Mouse (Mus musculus) forebrain, embryonic 13.5 days (tissue): ENCODE results near the gene Thoc5. TPM values are rescaled to one million over a fixed set of nuclear protein-coding genes. Genes with fewer than 3 reads are reported as not detected.

Experiments
- ATAC-seq: fragments of 200-750 bp; cut with Nextera tagmentation; 2 replicates; pipeline ENCODE4 v1.8.0; 2017
- H3K27ac ChIP-seq: fragments of 300-500 bp; sonication (generic); 2 replicates; pipeline ENCODE4 v1.5.1; 2015; ENCODE audit warnings: inconsistent platforms, mild to moderate bottlenecking, moderate library complexity
- H3K27me3 ChIP-seq: fragments of 300-500 bp; sonication (generic); 2 replicates; pipeline ENCODE4 v1.6.1; 2015; ENCODE audit warnings: mild to moderate bottlenecking, inconsistent platforms
- H3K36me3 ChIP-seq: fragments of 300-500 bp; sonication (generic); 2 replicates; pipeline ENCODE4 v1.6.1; 2015; ENCODE audit warnings: mild to moderate bottlenecking, inconsistent platforms; ENCODE audit not compliant: poor library complexity, severe bottlenecking
- H3K4me1 ChIP-seq: fragments of 300-500 bp; sonication (generic); 2 replicates; pipeline ENCODE4 v1.6.1; 2015; ENCODE audit warnings: inconsistent platforms
- H3K4me2 ChIP-seq: fragments of 300-500 bp; sonication (generic); 2 replicates; pipeline ENCODE4 v1.6.1; 2015; ENCODE audit warnings: inconsistent platforms, mild to moderate bottlenecking, moderate library complexity
- H3K4me3 ChIP-seq: fragments of 300-500 bp; sonication (generic); 2 replicates; pipeline ENCODE4 v1.5.1; 2015; ENCODE audit warnings: mild to moderate bottlenecking, inconsistent platforms
- H3K9ac ChIP-seq: fragments of 300-500 bp; sonication (generic); 2 replicates; pipeline ENCODE4 v1.6.1; 2015; ENCODE audit warnings: mild to moderate bottlenecking, inconsistent platforms
- H3K9me3 ChIP-seq: fragments of 300-500 bp; sonication (generic); replicated peaks from 2 replicates; pipeline ENCODE4 v1.6.1; 2016; ENCODE audit warnings: inconsistent platforms
- WGBS: fragments of 180-500 bp; shearing (Covaris S2); methylation state at CpG from one replicate; pipeline ENCODE4 v1.1.7; 2015; 5-methylcytosine and 5-hydroxymethylcytosine counted together
- polyA plus RNA-seq: library from polyadenylated mRNA; unstranded; fragments of >200 nt; fragmentation: Nextera tagmentation; extraction: Ambion mirVana; gene quantifications from 2 replicates; pipeline ENCODE4 v1.2.1, GENCODE M21; 2015

The Thoc5 gene
- polyA plus RNA-seq, 1 experiment from 2014 or later = 59.1 TPM

DNA sequence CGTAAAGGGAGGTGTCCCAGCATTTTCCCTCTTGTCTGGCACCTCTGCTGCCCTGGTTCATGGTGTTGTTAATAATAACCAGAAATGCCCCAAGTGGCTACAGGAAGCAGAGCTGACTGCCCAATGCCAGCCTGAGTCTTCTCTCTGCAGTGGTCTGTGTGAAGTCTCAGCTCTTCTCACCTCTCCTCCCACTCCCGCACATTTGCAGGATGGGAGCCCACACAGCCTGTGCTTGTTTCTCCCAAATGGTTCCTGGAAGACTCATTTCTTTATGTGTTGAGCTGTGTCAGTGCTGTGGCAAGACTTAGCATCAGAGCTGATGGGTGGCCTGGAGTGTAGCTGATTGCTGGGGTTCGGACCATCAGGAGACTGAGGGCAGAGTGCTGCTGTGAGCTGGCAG is 32.1 kb downstream of the Thoc5 start:
- Histone ChIP-seq H3K36me3 (peaks cover 91% of the 10 kb centered on the region), H3K4me2 (no peak overlapping the region), H3K9me3 (no peaks in the 10 kb centered on the region), H3K4me3 (no peak overlapping the region), H3K4me1 (peaks cover 12% of the 10 kb centered on the region), H3K27ac (no peak overlapping the region), H3K9ac (no peak overlapping the region), H3K27me3 (no peaks in the 10 kb centered on the region)
- WGBS = 93% methylated on average over 3 of the region's 3 CpGs
- ATAC-seq = no peak

- H3K36me3 ChIP-seq = peaks cover 59% of the 10 kb centered on the region
- ATAC-seq = no peak; the same call in 1 of the 2 replicates
- no peaks in the 10 kb centered on the region for H3K9me3 ChIP-seq
Measured at GRCm38 (mm10) chr11:4931009-4931601, 36.0 kb downstream of the Thoc5 start.

DNA sequence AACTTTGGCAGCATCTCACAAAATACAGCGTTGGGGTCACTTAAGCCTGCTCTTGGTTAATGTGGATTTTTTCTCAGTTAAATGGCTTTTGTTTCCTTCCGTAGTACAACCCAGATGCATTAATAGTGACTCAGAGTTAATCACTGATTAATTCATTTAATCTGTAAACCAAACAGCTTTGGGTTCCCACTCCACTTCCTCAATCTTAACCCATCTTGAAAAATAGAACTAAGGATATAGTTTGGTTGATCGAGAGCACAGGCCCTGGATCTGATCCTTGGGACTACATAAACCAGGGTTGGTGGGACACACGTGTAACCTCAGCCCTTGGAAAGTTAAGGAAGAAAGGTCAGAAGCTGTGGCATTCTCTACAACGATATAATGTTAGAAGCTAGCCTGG is 41.1 kb downstream of the Thoc5 start:
- no peak overlapping the region for H3K9ac ChIP-seq
- H3K4me2 ChIP-seq = no peak overlapping the region
- no peak for ATAC-seq
- H3K4me3 ChIP-seq = no peak overlapping the region
- 85% methylated on average over 5 of the region's 5 CpGs for WGBS
- no peaks in the 10 kb centered on the region for H3K27me3 ChIP-seq
- no peak overlapping the region for H3K27ac ChIP-seq
- H3K4me1 ChIP-seq = peaks cover 2% of the 10 kb centered on the region
- H3K9me3 ChIP-seq = no peaks in the 10 kb centered on the region
- peaks cover 11% of the 10 kb centered on the region; the same call in 1 of the 2 replicates for H3K36me3 ChIP-seq

More at GRCm38 (mm10) chr11:4931009-4931601, 36.0 kb downstream of the Thoc5 start:
- WGBS = 24% methylated on average over 1 of the region's 1 CpGs
- Histone ChIP-seq H3K4me3 (no peak overlapping the region), H3K27me3 (no peaks in the 10 kb centered on the region), H3K4me2 (no peak overlapping the region), H3K27ac (peak overlapping the region; percentile 48), H3K9ac (no peak overlapping the region), H3K4me1 (peaks cover 12% of the 10 kb centered on the region)

- 37% methylated on average over 12 of the region's 13 CpGs for WGBS
- Histone ChIP-seq H3K4me2 (peak overlapping the region; percentile 78), H3K4me1 (peaks cover 35% of the 10 kb centered on the region), H3K27me3 (peaks cover 70% of the 10 kb centered on the region), H3K9ac (peak overlapping the region; percentile 71; the same call in 1 of the 2 replicates), H3K4me3 (peak overlapping the region; percentile 58), H3K36me3 (no peaks in the 10 kb centered on the region), H3K27ac (no peak overlapping the region), H3K9me3 (no peaks in the 10 kb centered on the region)
- 0 out of 2 replicates have a peak, but pooled peaks have one; percentile 19 for ATAC-seq
Measured at GRCm38 (mm10) chr11:4946530-4946929, 51.4 kb downstream of the Thoc5 start.

GRCm38 (mm10) chr11:4946947-4947812 is 52.1 kb downstream of the Thoc5 start:
- peak overlapping the region; percentile 77 for H3K27ac ChIP-seq
- peaks cover 76% of the 10 kb centered on the region for H3K27me3 ChIP-seq
- ATAC-seq = peak; percentile 89
- peak overlapping the region; percentile 71 for H3K9ac ChIP-seq
- peak overlapping the region; percentile 78 for H3K4me2 ChIP-seq
- H3K9me3 ChIP-seq = no peaks in the 10 kb centered on the region
- WGBS = under 1% methylated on average over 100 of the region's 120 CpGs
- peak overlapping the region; percentile 58 for H3K4me3 ChIP-seq
- no peaks in the 10 kb centered on the region for H3K36me3 ChIP-seq
- H3K4me1 ChIP-seq = peaks cover 35% of the 10 kb centered on the region

DNA sequence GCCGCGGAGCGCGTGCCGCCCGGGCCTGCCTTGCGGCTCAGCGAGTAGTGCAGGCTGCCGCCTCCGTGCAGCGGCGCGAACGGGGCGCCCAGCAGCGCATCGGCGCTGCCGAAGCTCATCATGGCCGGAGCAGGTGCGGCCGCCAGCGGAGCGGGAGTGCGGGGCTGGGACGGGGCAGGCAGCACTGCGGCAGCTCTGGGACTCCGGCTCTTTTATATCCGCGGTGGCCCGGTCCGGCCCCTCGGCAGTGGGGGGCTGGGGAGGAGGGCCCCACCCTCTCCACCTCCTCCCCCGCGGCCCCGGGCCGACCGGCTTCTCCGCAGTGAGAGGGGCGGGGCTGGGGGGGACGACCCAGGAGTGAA is 52.7 kb downstream of the Thoc5 start, which contains the start of gene Nefh:
TSS of gene Nefh (minus strand) at position 252 of the 362 bp plus-strand sequence.
- peak within 1 kb of the TSS; percentile 77 for H3K27ac ChIP-seq
- H3K36me3 ChIP-seq = no peaks in the 10 kb centered on the region
- peaks cover 82% of the 10 kb centered on the region for H3K27me3 ChIP-seq
- peak within 1 kb of the TSS; percentile 71 for H3K9ac ChIP-seq
- peak; percentile 58 for ATAC-seq
- H3K4me1 ChIP-seq = peaks cover 35% of the 10 kb centered on the region
- peak within 1 kb of the TSS; percentile 58 for H3K4me3 ChIP-seq
- peak within 1 kb of the TSS; percentile 78 for H3K4me2 ChIP-seq
- H3K9me3 ChIP-seq = no peaks in the 10 kb centered on the region
- under 1% methylated on average over 20 of the region's 41 CpGs for WGBS

- no peaks in the 10 kb centered on the region for H3K36me3 ChIP-seq
- WGBS = 24% methylated on average over 8 of the region's 8 CpGs
- H3K27ac ChIP-seq = no peak overlapping the region
- peaks cover 40% of the 10 kb centered on the region for H3K4me1 ChIP-seq
- H3K4me3 ChIP-seq = peak overlapping the region; percentile 58
- no peak for ATAC-seq
- H3K27me3 ChIP-seq = peaks cover 92% of the 10 kb centered on the region
- H3K4me2 ChIP-seq = peak overlapping the region; percentile 78
- no peak overlapping the region for H3K9ac ChIP-seq
- H3K9me3 ChIP-seq = no peaks in the 10 kb centered on the region
Measured at GRCm38 (mm10) chr11:4948792-4949191, 53.7 kb downstream of the Thoc5 start.

GRCm38 (mm10) chr11:4949256-4950044 is 54.3 kb downstream of the Thoc5 start:
- Histone ChIP-seq H3K4me3 (peak overlapping the region; percentile 58), H3K4me1 (peaks cover 43% of the 10 kb centered on the region), H3K9me3 (no peaks in the 10 kb centered on the region), H3K27ac (no peak overlapping the region), H3K4me2 (peak overlapping the region; percentile 78), H3K9ac (no peak overlapping the region), H3K27me3 (peaks cover 97% of the 10 kb centered on the region), H3K36me3 (no peaks in the 10 kb centered on the region)
- no peak for ATAC-seq
- 6% methylated on average over 23 of the region's 23 CpGs for WGBS

DNA sequence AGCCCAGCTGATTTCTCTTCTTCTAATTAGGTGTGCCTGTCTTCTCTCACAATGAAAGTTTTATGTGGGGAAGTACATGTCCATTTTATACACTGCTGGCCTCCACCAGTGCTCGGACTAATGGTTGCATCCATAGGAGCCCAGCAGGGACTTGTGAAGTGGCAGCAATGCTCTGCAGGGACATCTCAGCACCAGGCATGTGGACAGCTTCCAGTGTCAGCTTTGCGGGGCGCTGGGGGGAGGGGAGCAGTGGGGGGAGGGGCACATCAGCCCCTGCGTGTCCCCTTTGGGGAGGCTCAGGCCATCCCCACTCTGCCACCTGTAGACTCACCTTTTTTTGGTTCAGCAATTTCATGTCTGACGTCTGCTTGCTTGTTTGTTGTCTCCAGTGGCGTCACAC is 58.3 kb downstream of the Thoc5 start:
- Histone ChIP-seq H3K9ac (0 out of 2 replicates have a peak overlapping the region, but pooled peaks have one; percentile 26), H3K27me3 (peaks cover 66% of the 10 kb centered on the region), H3K9me3 (no peaks in the 10 kb centered on the region), H3K4me2 (0 out of 2 replicates have a peak overlapping the region, but pooled peaks have one; percentile 10), H3K4me3 (no peak overlapping the region), H3K4me1 (peaks cover 24% of the 10 kb centered on the region), H3K36me3 (no peaks in the 10 kb centered on the region), H3K27ac (no peak overlapping the region)
- 5% methylated on average over 6 of the region's 6 CpGs for WGBS
- ATAC-seq = no peak

GRCm38 (mm10) chr11:4953918-4954317 is 58.8 kb downstream of the Thoc5 start:
- no peak overlapping the region for H3K4me3 ChIP-seq
- H3K36me3 ChIP-seq = no peaks in the 10 kb centered on the region
- no peak overlapping the region for H3K27ac ChIP-seq
- no peaks in the 10 kb centered on the region for H3K9me3 ChIP-seq
- ATAC-seq = no peak
- H3K4me1 ChIP-seq = peaks cover 19% of the 10 kb centered on the region
- H3K4me2 ChIP-seq = 0 out of 2 replicates have a peak overlapping the region, but pooled peaks have one; percentile 10
- 0 out of 2 replicates have a peak overlapping the region, but pooled peaks have one; percentile 26 for H3K9ac ChIP-seq
- H3K27me3 ChIP-seq = peaks cover 61% of the 10 kb centered on the region
- 2% methylated on average over 8 of the region's 8 CpGs for WGBS

DNA sequence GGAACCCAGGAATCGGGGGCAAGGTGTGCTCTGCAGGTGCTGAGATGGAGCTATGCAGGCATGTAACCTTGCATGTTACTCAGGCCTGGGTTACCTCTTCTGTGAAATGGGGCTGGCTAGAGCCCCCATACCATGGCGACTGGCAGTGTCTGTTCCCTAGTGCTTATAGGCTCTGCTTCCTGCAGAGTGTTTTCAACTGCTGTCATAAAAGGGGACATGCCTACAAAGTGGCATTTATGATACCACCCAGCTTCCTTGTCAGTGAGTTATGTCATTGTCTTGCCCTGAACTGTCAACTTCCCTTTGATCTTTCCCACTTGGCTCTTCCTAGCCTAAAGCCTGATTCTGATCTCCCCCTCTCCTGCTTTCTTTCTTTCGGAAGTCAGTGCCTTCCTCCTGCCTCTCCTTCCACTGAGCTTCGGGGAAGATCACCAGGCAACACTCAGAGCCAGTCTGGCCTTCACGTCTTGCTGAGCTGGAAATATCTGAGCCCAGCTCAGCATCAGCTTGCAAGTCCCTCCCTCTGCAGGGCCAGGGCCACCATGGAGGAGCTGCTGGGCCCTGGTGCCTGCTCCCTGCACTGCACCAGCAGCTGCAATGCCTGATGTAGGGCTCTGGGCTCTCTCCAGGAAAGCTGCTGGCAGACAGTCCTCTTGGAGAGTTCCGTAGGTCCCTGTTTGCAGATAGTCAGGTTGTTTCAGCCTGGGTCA is 68.1 kb downstream of the Thoc5 start:
- Histone ChIP-seq H3K36me3 (no peaks in the 10 kb centered on the region), H3K4me1 (no peaks in the 10 kb centered on the region), H3K27ac (no peak overlapping the region), H3K9ac (no peak overlapping the region), H3K9me3 (no peaks in the 10 kb centered on the region), H3K4me2 (no peak overlapping the region), H3K4me3 (no peak overlapping the region), H3K27me3 (0 out of 2 replicates have a peak, but pooled peaks cover under 1% of the 10 kb centered on the region)
- 64% methylated on average over 6 of the region's 6 CpGs for WGBS
- no peak for ATAC-seq
